Mouse (Mus musculus) leukemia stem cell, adult 10-12 weeks (primary cell): ENCODE data around the gene Dzip1l. TPM values are rescaled to one million over a fixed set of nuclear protein-coding genes. Genes with fewer than 3 reads are reported as not detected.

Experiments
- polyA plus RNA-seq: library from polyadenylated mRNA; stranded (reverse); fragments of >175 nt; gene quantifications from 2 replicates; pipeline ENCODE4 v1.2.3, GENCODE M21; 2012; ENCODE audit warnings: low replicate concordance

Dzip1l gene
- 0.06 and 0.11 TPM in 2 replicates for polyA plus RNA-seq

GRCm38 (mm10) chr9:99629281-99630011 is at the start of gene Dzip1l:
Gene Dzip1l, plus strand, starts transcription at chr9:99629496.

GRCm38 (mm10) chr9:99612202-99612601 is 17.1 kb upstream of the Dzip1l start, which contains the start of gene A4gnt:
Gene A4gnt, plus strand, starts transcription at chr9:99612502.

GRCm38 (mm10) chr9:99717134-99717533 is 87.8 kb downstream of the Dzip1l start, which contains the start of gene Cldn18:
Gene Cldn18, minus strand, starts transcription at chr9:99717267.

Other genes starting within 250 kb of the Dzip1l start
- 0.67 and 0.83 TPM in 2 replicates for gene Mras, start 192.1 kb upstream of the Dzip1l start, polyA plus RNA-seq
- not detected in 2 replicates for gene Nme9, start 178.0 kb upstream of the Dzip1l start, polyA plus RNA-seq
- gene Armc8, start 60.6 kb upstream of the Dzip1l start, polyA plus RNA-seq = 0.73 and 3.0 TPM in 2 replicates
- 56.4 and 96.7 TPM in 2 replicates for gene Dbr1, start 53.7 kb upstream of the Dzip1l start, polyA plus RNA-seq
- not detected in 2 replicates for gene A4gnt, start 17.0 kb upstream of the Dzip1l start, polyA plus RNA-seq
- 0.20 TPM in 1 of 2 replicates, not detected in the other for gene Cldn18, start 87.8 kb downstream of the Dzip1l start, polyA plus RNA-seq
- not detected in 2 replicates for gene Sox14, start 246.7 kb downstream of the Dzip1l start, polyA plus RNA-seq